Mouse (Mus musculus) midbrain, embryonic 12.5 days (tissue): Measurements from ENCODE around the gene Dnah12. TPM values are rescaled to one million over a fixed set of nuclear protein-coding genes. Genes with fewer than 3 reads are reported as not detected.

Source experiments
- ATAC-seq: fragments of 200-750 bp; cut with Nextera tagmentation; 2 replicates; pipeline ENCODE4 v1.8.0; 2017; ENCODE audit warnings: low read depth, moderate TSS enrichment, moderate library complexity; ENCODE audit not compliant: low FRiP score
- H3K27ac ChIP-seq: fragments of 300-500 bp; sonication (generic); replicated peaks from 2 replicates; pipeline ENCODE4 v1.5.1; 2016; ENCODE audit warnings: mild to moderate bottlenecking
- H3K27me3 ChIP-seq: fragments of 300-500 bp; sonication (generic); 2 replicates; pipeline ENCODE4 v1.6.1; 2016; ENCODE audit warnings: mild to moderate bottlenecking
- H3K36me3 ChIP-seq: fragments of 300-500 bp; sonication (generic); 2 replicates; pipeline ENCODE4 v1.6.1; 2016
- H3K4me1 ChIP-seq: fragments of 300-500 bp; sonication (generic); 2 replicates; pipeline ENCODE4 v1.6.1; 2016
- H3K4me2 ChIP-seq: fragments of 300-500 bp; sonication (generic); replicated peaks from 2 replicates; pipeline ENCODE4 v1.6.1; 2016; ENCODE audit warnings: mild to moderate bottlenecking, moderate library complexity
- H3K4me3 ChIP-seq: fragments of 300-500 bp; sonication (generic); 2 replicates; pipeline ENCODE4 v1.5.1; 2016; ENCODE audit warnings: mild to moderate bottlenecking
- H3K9ac ChIP-seq: fragments of 300-500 bp; sonication (generic); replicated peaks from 2 replicates; pipeline ENCODE4 v1.6.1; 2016; ENCODE audit warnings: mild to moderate bottlenecking, moderate library complexity
- H3K9me3 ChIP-seq: fragments of 300-500 bp; sonication (generic); 2 replicates; pipeline ENCODE4 v1.6.1; 2016; ENCODE audit warnings: mild to moderate bottlenecking
- WGBS: fragments of 180-500 bp; shearing (Covaris S2); methylation state at CpG from one replicate; pipeline ENCODE4 v1.1.7; 2016; 5-methylcytosine and 5-hydroxymethylcytosine counted together
- polyA plus RNA-seq: library from polyadenylated mRNA; unstranded; fragments of >200 nt; fragmentation: Nextera tagmentation; extraction: Ambion mirVana; gene quantifications from 2 replicates; pipeline ENCODE4 v1.2.1, GENCODE M21; 2016

Gene Dnah12
- polyA plus RNA-seq, 1 experiment from 2014 or later, result not detected

- Histone ChIP-seq H3K4me1 (no peaks in the 10 kb centered on the region), H3K9ac (no peak overlapping the region), H3K36me3 (no peaks in the 10 kb centered on the region), H3K9me3 (peaks cover 15% of the 10 kb centered on the region), H3K4me3 (no peak overlapping the region), H3K27me3 (no peaks in the 10 kb centered on the region), H3K4me2 (no peak overlapping the region), H3K27ac (no peak overlapping the region)
- ATAC-seq, result no peak
- 89% methylated on average over 6 of the region's 6 CpGs for WGBS
Measured at GRCm38 (mm10) chr14:26764827-26765226, 71.8 kb downstream of the Dnah12 start.

GRCm38 (mm10) chr14:26768195-26768594 is 75.1 kb downstream of the Dnah12 start:
- H3K9ac ChIP-seq, result no peak overlapping the region
- H3K36me3 ChIP-seq, result no peaks in the 10 kb centered on the region
- no peaks in the 10 kb centered on the region for H3K4me1 ChIP-seq
- no peak for ATAC-seq
- H3K4me2 ChIP-seq, result no peak overlapping the region
- WGBS, result 86% methylated on average over 4 of the region's 4 CpGs
- H3K4me3 ChIP-seq, result no peak overlapping the region
- H3K27ac ChIP-seq, result no peak overlapping the region
- H3K9me3 ChIP-seq, result peaks cover 8% of the 10 kb centered on the region; the same call in 1 of the 2 replicates
- no peaks in the 10 kb centered on the region for H3K27me3 ChIP-seq

GRCm38 (mm10) chr14:26773536-26773935 is 80.5 kb downstream of the Dnah12 start:
- H3K4me3 ChIP-seq, result no peak overlapping the region
- H3K27me3 ChIP-seq, result no peaks in the 10 kb centered on the region
- no peak overlapping the region for H3K4me2 ChIP-seq
- no peaks in the 10 kb centered on the region for H3K36me3 ChIP-seq
- no peak overlapping the region for H3K9ac ChIP-seq
- H3K4me1 ChIP-seq, result no peaks in the 10 kb centered on the region
- H3K27ac ChIP-seq, result no peak overlapping the region
- no peak for ATAC-seq
- WGBS, result 75% methylated on average over 4 of the region's 4 CpGs
- H3K9me3 ChIP-seq, result no peaks in the 10 kb centered on the region

GRCm38 (mm10) chr14:26783731-26784130 is 90.7 kb downstream of the Dnah12 start:
- Histone ChIP-seq H3K27ac (no peak overlapping the region), H3K4me2 (no peak overlapping the region), H3K36me3 (no peaks in the 10 kb centered on the region), H3K27me3 (no peaks in the 10 kb centered on the region), H3K9ac (no peak overlapping the region), H3K4me1 (no peaks in the 10 kb centered on the region), H3K9me3 (0 out of 2 replicates have a peak, but pooled peaks cover 4% of the 10 kb centered on the region), H3K4me3 (no peak overlapping the region)
- WGBS, result 73% methylated on average over 4 of the region's 4 CpGs
- no peak for ATAC-seq

GRCm38 (mm10) chr14:26785695-26786094 is 92.6 kb downstream of the Dnah12 start:
- Histone ChIP-seq H3K4me3 (no peak overlapping the region), H3K27me3 (no peaks in the 10 kb centered on the region), H3K9me3 (0 out of 2 replicates have a peak, but pooled peaks cover 4% of the 10 kb centered on the region), H3K36me3 (no peaks in the 10 kb centered on the region), H3K27ac (no peak overlapping the region), H3K4me2 (no peak overlapping the region), H3K9ac (no peak overlapping the region), H3K4me1 (no peaks in the 10 kb centered on the region)
- 44% methylated on average over 4 of the region's 4 CpGs for WGBS
- ATAC-seq, result no peak

- Histone ChIP-seq H3K9me3 (no peaks in the 10 kb centered on the region), H3K36me3 (no peaks in the 10 kb centered on the region), H3K4me1 (no peaks in the 10 kb centered on the region), H3K9ac (no peak overlapping the region), H3K27me3 (no peaks in the 10 kb centered on the region), H3K4me2 (no peak overlapping the region), H3K4me3 (no peak overlapping the region), H3K27ac (no peak overlapping the region)
- no peak for ATAC-seq
- 88% methylated on average over 2 of the region's 2 CpGs for WGBS
Measured at GRCm38 (mm10) chr14:26794431-26794830, 101.4 kb downstream of the Dnah12 start.

GRCm38 (mm10) chr14:26798330-26798729 is 105.3 kb downstream of the Dnah12 start:
- Histone ChIP-seq H3K36me3 (no peaks in the 10 kb centered on the region), H3K27me3 (no peaks in the 10 kb centered on the region), H3K4me3 (no peak overlapping the region), H3K4me2 (no peak overlapping the region), H3K9me3 (no peaks in the 10 kb centered on the region), H3K9ac (no peak overlapping the region), H3K4me1 (no peaks in the 10 kb centered on the region), H3K27ac (no peak overlapping the region)
- 91% methylated on average over 3 of the region's 3 CpGs for WGBS
- no peak for ATAC-seq

GRCm38 (mm10) chr14:26799286-26799685 is 106.2 kb downstream of the Dnah12 start:
- H3K27ac ChIP-seq, result no peak overlapping the region
- no peak for ATAC-seq
- no peaks in the 10 kb centered on the region for H3K36me3 ChIP-seq
- no peaks in the 10 kb centered on the region for H3K27me3 ChIP-seq
- no peak overlapping the region for H3K4me3 ChIP-seq
- 86% methylated on average over 3 of the region's 3 CpGs for WGBS
- no peaks in the 10 kb centered on the region for H3K9me3 ChIP-seq
- H3K9ac ChIP-seq, result no peak overlapping the region
- H3K4me1 ChIP-seq, result no peaks in the 10 kb centered on the region
- no peak overlapping the region for H3K4me2 ChIP-seq

GRCm38 (mm10) chr14:26805500-26805899 is 112.4 kb downstream of the Dnah12 start:
- Histone ChIP-seq H3K4me3 (no peak overlapping the region), H3K27me3 (no peaks in the 10 kb centered on the region), H3K4me1 (no peaks in the 10 kb centered on the region), H3K9me3 (no peaks in the 10 kb centered on the region), H3K36me3 (no peaks in the 10 kb centered on the region), H3K4me2 (no peak overlapping the region), H3K27ac (no peak overlapping the region), H3K9ac (no peak overlapping the region)
- ATAC-seq, result no peak
- WGBS, result 76% methylated on average over 7 of the region's 7 CpGs

- Histone ChIP-seq H3K9ac (no peak overlapping the region), H3K4me2 (no peak overlapping the region), H3K4me1 (no peaks in the 10 kb centered on the region), H3K9me3 (no peaks in the 10 kb centered on the region), H3K36me3 (no peaks in the 10 kb centered on the region), H3K27me3 (no peaks in the 10 kb centered on the region), H3K27ac (no peak overlapping the region), H3K4me3 (no peak overlapping the region)
- no peak for ATAC-seq
- 89% methylated on average over 11 of the region's 11 CpGs for WGBS
Measured at GRCm38 (mm10) chr14:26812734-26813133, 119.7 kb downstream of the Dnah12 start.

GRCm38 (mm10) chr14:26813871-26814270 is 120.8 kb downstream of the Dnah12 start:
- Histone ChIP-seq H3K9me3 (no peaks in the 10 kb centered on the region), H3K9ac (no peak overlapping the region), H3K4me3 (no peak overlapping the region), H3K27ac (no peak overlapping the region), H3K4me2 (no peak overlapping the region), H3K36me3 (no peaks in the 10 kb centered on the region), H3K4me1 (no peaks in the 10 kb centered on the region), H3K27me3 (no peaks in the 10 kb centered on the region)
- 97% methylated on average over 2 of the region's 2 CpGs for WGBS
- no peak for ATAC-seq

- H3K9me3 ChIP-seq, result no peaks in the 10 kb centered on the region
- H3K4me1 ChIP-seq, result no peaks in the 10 kb centered on the region
- ATAC-seq, result no peak
- H3K9ac ChIP-seq, result no peak overlapping the region
- H3K27ac ChIP-seq, result no peak overlapping the region
- no peak overlapping the region for H3K4me2 ChIP-seq
- H3K4me3 ChIP-seq, result no peak overlapping the region
- no peaks in the 10 kb centered on the region for H3K27me3 ChIP-seq
- WGBS, result 52% methylated on average over 3 of the region's 3 CpGs
- no peaks in the 10 kb centered on the region for H3K36me3 ChIP-seq
Measured at GRCm38 (mm10) chr14:26814908-26815307, 121.8 kb downstream of the Dnah12 start.

- no peaks in the 10 kb centered on the region for H3K27me3 ChIP-seq
- no peak overlapping the region for H3K4me2 ChIP-seq
- no peak overlapping the region for H3K27ac ChIP-seq
- H3K4me3 ChIP-seq, result no peak overlapping the region
- H3K36me3 ChIP-seq, result no peaks in the 10 kb centered on the region
- no peaks in the 10 kb centered on the region for H3K9me3 ChIP-seq
- no peak for ATAC-seq
- 78% methylated on average over 4 of the region's 4 CpGs for WGBS
- H3K4me1 ChIP-seq, result no peaks in the 10 kb centered on the region
- no peak overlapping the region for H3K9ac ChIP-seq
Measured at GRCm38 (mm10) chr14:26816785-26817184, 123.7 kb downstream of the Dnah12 start.
